Mouse (Mus musculus) telencephalon, adult 2 months (tissue): Measurements from ENCODE around the gene Prdm8.

ENCODE experiments used
- DNase-seq: peaks from one replicate; pipeline ENCODE4 v3.0.0-alpha.2; 2011; ENCODE audit warnings: low read depth, low spot score

Prdm8 gene

DNA sequence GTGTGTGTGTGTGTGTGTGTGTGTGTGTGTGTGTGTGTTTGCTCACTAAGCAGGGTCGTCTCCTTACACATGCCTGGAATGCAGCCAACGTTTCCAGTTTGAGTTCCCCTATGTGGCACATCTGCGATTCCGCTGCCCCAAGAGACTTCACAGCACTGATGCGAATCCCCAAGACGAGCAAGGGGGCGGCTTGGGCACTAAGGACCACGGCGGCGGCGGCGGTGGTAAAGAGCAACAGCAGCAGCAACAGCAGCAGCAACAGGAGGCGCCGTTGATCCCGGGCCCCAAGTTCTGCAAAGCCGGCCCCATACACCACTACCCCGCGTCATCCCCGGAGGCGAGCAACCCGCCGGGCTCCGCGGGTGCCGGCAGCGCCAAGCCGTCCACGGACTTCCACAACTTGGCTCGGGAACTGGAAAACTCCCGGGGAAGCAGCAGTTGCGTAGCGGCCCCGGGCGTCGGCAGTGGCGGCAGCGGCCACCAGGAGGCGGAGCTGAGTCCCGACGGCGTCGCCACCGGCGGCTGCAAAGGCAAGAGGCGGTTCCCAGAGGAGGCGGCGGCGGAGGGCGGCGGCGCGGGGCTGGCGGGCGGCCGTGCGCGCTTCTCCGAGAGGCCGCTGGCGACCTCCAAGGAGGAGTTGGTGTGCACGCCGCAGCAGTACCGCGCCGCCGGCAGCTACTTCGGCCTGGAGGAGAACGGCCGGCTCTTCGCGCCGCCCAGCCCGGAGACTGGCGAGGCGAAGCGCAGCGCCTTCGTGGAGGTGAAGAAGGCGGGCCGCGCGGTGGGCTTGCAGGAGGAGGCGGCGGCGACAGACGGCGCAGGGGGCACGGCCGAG, 18.2 kb downstream of the Prdm8 start:
- no peak for DNase-seq

- DNase-seq, result no peak
These were observed 19.1 kb downstream of the Prdm8 start for GRCm38 (mm10) chr5:98185806-98186751.

DNA sequence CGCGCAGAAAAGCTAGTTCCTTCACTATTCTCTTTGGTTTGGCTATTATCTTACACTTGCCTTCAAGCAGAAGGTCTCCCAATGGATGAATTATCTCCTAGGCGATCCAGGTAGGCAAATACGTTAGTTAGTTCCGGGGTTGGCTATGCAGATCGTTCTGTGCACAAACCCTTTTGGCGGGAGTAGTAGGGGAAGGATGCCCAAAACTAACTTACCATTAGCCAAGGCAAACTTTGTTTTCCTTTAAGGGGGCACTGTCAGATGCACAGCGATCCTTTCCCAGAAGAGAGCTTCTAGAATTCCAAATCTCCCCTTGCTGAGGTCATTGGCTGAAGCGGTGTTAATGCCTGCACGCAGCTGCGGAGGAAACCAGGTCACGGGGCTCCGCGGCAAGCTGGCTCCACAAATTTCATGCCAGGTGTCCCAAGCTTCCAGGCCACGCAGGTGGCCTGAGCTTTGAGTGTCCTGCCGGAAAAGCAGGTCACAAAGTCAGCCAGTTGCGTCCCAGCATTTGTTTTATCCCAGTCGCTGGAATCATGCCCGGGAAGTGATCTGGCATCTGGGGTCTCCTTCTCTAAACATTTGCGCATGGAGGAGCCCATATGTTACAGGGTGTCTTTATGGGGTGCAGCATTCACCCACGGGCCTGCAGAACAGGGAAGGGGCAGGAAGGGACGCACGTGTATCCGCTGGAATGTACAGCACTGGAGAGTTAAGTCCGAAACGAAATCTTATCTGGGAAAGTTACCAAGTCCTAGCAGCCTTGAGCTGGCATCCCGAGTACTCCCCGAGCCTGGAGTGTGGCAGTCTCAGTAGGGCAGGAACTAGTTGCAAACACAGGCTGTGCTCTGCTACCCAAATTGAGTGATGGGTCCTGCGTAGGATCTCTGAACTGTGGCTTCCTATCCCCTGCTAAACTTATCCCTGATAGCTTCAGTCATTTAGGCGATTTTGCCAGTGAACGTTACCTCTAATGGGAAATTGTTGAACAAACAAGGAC, 22.5 kb downstream of the Prdm8 start:
- DNase-seq, result no peak

DNA sequence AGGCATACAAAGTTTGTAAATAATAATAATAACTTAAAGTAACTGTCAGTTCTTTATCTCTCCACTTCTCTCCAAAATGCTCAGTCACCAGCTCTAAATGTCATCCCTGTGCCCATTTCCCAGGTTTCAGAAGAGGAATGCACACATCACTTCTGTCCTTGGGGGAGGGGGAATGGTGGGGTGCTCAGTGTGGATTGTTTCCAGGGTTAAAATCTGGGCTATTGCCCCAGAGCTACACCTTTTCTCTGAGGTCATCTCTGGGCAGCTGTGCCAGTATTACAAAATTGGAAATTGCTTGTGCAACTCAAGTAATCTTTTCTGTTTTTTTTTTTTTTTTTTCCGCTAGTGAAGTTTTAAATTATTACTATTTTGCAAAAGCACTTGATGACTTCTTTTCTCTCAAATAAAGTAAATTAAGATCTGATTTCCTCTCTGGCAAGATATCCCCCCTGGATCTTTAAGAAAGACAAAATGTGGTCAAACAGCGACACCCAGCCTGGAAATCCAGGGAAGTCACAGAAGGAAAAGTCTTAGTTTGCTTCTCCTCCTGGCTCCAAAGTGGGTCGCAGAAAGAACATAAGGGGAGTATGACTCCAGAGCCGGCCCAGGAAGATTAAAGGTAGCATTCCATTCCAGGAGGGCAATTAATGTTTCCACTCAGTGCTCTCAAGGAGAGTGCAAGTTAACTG, 25.4 kb downstream of the Prdm8 start:
- DNase-seq, result no peak

- DNase-seq, result no peak
These were observed 28.0 kb downstream of the Prdm8 start for GRCm38 (mm10) chr5:98194959-98195358.

DNA sequence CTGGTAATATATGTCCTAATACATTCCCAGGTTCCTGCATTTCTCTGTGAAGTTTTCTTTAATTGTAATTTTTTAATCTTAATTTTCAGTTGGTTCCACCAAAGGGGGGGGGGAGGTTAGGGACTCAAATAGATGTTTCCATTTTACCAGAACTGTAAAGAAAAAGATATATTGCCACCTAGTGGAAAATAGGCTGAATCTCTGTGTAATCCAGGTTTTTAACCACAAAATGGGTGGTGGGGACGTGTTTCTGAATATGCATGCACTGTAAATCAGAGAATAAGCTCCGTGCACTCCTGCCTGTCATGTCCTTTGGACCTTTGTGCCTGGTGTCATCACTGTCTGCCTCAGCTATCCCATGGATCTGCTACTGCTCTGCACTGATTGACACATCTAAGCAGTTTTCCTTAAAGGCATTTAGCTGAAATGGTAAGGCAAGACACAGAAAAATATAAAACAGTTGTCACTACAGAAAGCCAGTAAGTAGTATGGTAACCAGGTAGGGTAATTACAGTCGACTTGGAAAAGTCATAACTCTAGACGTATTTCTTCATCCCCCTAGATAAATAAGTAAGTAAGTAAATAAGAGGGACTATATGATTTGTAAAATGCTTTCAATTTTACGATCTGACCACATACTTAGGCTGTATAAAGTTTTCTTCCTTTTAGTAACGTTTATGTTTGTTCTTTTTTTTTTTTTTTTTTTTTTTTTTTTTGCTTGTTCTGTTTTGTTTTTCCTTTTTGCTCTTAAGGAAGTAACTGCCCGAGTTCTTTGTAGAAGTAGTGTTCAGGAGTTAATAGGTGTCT, 31.6 kb downstream of the Prdm8 start:
- no peak for DNase-seq

- DNase-seq, result no peak
These were observed 32.2 kb downstream of the Prdm8 start for GRCm38 (mm10) chr5:98199219-98199552.

GRCm38 (mm10) chr5:98201606-98202005, 34.6 kb downstream of the Prdm8 start:
- DNase-seq, result no peak

GRCm38 (mm10) chr5:98202996-98203395, 36.0 kb downstream of the Prdm8 start:
- no peak for DNase-seq

GRCm38 (mm10) chr5:98212501-98212900, 45.5 kb downstream of the Prdm8 start:
- no peak for DNase-seq

DNA sequence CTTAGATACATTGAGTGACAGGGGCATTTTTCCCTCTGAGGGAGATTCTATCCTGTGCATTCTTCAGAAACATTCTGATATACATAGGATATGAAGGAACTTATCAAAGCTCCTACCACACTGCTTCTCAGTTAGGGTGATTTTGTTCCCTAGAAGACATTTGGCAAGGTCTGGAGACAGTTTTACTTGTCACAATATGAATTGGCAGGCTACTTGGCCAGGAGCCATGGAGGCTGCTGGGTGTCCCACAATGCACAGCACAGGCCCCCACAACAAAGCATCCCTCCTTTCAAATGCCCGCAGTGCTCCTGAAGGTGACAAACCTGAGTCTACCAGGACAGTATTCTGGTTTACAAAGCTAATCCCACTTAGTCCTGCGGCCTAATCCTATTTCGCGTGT, 55.0 kb downstream of the Prdm8 start:
- DNase-seq, result no peak

GRCm38 (mm10) chr5:98226710-98227109, 59.7 kb downstream of the Prdm8 start:
- DNase-seq, result no peak

DNA sequence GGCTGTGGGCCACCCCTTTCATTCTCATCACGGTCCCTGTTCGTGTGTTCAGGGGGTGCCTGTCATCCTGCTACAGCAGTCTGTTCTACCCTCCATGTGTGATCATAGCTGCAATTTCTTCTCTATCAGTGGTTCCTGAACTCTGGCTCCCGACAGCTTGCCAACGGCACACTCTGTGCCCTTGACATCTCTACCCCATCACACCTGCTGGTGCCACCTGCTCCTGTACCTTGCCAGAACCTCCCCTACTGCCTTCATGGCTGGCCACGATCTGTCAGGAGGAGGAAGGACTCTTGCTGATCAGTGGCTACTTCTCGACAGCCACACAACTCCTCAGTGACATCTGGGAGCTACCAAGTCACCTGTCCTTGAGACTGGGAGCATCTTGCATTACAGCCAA, 62.5 kb downstream of the Prdm8 start:
- no peak for DNase-seq

DNA sequence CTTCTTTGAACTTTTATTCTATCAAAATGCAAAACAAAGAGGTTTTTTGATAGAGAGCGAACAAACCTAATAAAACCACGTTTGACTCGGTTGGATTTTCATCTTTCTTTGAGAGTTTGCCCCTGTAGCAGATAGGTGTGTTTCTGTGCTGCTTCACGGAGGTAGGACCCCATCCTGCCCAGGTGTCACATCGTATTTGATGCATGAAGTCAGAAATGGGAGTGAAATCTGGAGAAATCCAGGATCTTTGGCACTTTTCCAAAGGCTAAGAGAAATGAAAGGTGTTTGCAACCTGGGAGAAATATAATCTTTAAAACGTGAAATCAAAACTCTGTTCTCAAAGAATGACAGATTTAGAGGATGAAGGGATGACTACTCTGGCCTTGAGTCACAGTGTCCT, 71.5 kb downstream of the Prdm8 start:
- no peak for DNase-seq
